Mouse (Mus musculus) E14TG2a.4 (cell line): ENCODE results near the gene Slc12a9.

Experiments
- CTCF ChIP-seq: conservative IDR thresholded peaks from 2 replicates; pipeline ENCODE4 v1.5.1; 2014; ENCODE audit warnings: low read length
- NANOG ChIP-seq: IDR thresholded peaks from 2 replicates; pipeline ENCODE4 v1.6.1; 2014; ENCODE audit warnings: borderline replicate concordance, low read length, mixed read lengths

DNA sequence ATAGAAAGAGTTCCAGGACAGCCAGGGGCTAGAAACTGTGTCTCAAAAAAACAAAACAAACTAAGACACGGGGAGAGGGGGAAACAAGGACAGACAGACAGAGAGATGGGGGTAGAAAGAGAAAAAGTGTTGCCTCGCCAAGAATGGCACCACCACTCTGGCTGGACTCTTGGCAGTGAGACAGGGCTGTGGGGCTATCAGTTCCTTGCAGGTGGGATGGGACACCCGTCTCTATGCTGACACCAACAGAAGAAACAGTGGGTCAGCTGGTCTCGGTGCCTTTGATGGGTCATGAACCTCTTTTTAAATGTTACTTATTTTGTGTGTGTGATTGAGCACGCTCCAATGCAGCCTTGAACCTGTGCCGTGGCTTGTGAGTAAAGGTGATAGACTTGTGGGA is 6.8 kb upstream of the Slc12a9 start:
- TF ChIP-seq CTCF: no peak
- no peak for TF ChIP-seq NANOG
